Mouse (Mus musculus) right cerebral cortex, postnatal 36 days (tissue): ENCODE data around the gene Gm44965.

Experiments
- DNase-seq, 2 experiments: peaks; one replicate each; pipeline ENCODE4 v3.0.0; 2022; ENCODE audit warnings: low spot score in 2 of 2, mixed read lengths in 1 of 2

The Gm44965 gene

GRCm38 (mm10) chr6:48623460-48623859, 29.7 kb downstream of the Gm44965 start:
- no peak for DNase-seq

GRCm38 (mm10) chr6:48626464-48626863, 32.7 kb downstream of the Gm44965 start, which contains the start of gene AI854703:
AI854703 (plus strand) TSS chr6:48626764.
- no peak for DNase-seq

GRCm38 (mm10) chr6:48626984-48627383, 33.2 kb downstream of the Gm44965 start:
- peak; percentile 64 to 67 for DNase-seq

- DNase-seq = no peak
Observed at GRCm38 (mm10) chr6:48627511-48627924, 33.8 kb downstream of the Gm44965 start.

- no peak for DNase-seq
Observed at GRCm38 (mm10) chr6:48628377-48628776, 34.6 kb downstream of the Gm44965 start.

GRCm38 (mm10) chr6:48628808-48629660, 35.3 kb downstream of the Gm44965 start:
- DNase-seq = peak; percentile 44 to 51

GRCm38 (mm10) chr6:48629661-48630034, 35.9 kb downstream of the Gm44965 start:
- DNase-seq = no peak

GRCm38 (mm10) chr6:48630831-48631230, 37.1 kb downstream of the Gm44965 start:
- no peak for DNase-seq

GRCm38 (mm10) chr6:48635105-48635504, 41.4 kb downstream of the Gm44965 start:
- no peak for DNase-seq

- DNase-seq = no peak
Observed at GRCm38 (mm10) chr6:48636515-48636914, 42.8 kb downstream of the Gm44965 start.

- DNase-seq = no peak
Observed at GRCm38 (mm10) chr6:48637811-48638500, 44.2 kb downstream of the Gm44965 start.

GRCm38 (mm10) chr6:48638553-48638952, 44.8 kb downstream of the Gm44965 start:
- DNase-seq = no peak

GRCm38 (mm10) chr6:48641391-48641790, 47.6 kb downstream of the Gm44965 start:
- no peak for DNase-seq

GRCm38 (mm10) chr6:48642764-48643292, 49.1 kb downstream of the Gm44965 start:
- no peak for DNase-seq

- no peak for DNase-seq
Observed at GRCm38 (mm10) chr6:48645660-48646308, 52.0 kb downstream of the Gm44965 start.

- DNase-seq = no peak
Observed at GRCm38 (mm10) chr6:48646309-48646690, 52.6 kb downstream of the Gm44965 start.

GRCm38 (mm10) chr6:48646995-48647394, 53.3 kb downstream of the Gm44965 start, which contains the start of gene Gimap8:
Gimap8 (plus strand) TSS chr6:48647234.
- no peak for DNase-seq

- DNase-seq = no peak
Observed at GRCm38 (mm10) chr6:48647611-48648010, 53.9 kb downstream of the Gm44965 start.

- DNase-seq = no peak
Observed at GRCm38 (mm10) chr6:48648779-48649178, 55.0 kb downstream of the Gm44965 start.

- DNase-seq = no peak
Observed at GRCm38 (mm10) chr6:48650041-48650440, 56.3 kb downstream of the Gm44965 start.

- no peak for DNase-seq
Observed at GRCm38 (mm10) chr6:48658721-48659120, 65.0 kb downstream of the Gm44965 start.

- no peak for DNase-seq
Observed at GRCm38 (mm10) chr6:48664750-48665149, 71.0 kb downstream of the Gm44965 start.
